Mouse (Mus musculus) MEL (cell line): Measurements from ENCODE around the gene Scin. TPM values are rescaled to one million over a fixed set of nuclear protein-coding genes. Genes with fewer than 3 reads are reported as not detected.
"Not testable (repeated sequence)": the region's sequence is repeated elsewhere in the genome, so short reads cannot be mapped to it uniquely, and the experiment has no call there.

Experiments used
- DNase-seq: peaks from one replicate; pipeline ENCODE4 v3.0.0; 2011; ENCODE audit warnings: low read depth, low spot score
- H3K27ac ChIP-seq: 2 replicates; pipeline ENCODE4 v1.5.1; 2012; ENCODE audit warnings: low read depth, mild to moderate bottlenecking, control low read depth, low read length, moderate library complexity; ENCODE audit not compliant: control insufficient read depth
- H3K27me3 ChIP-seq, 2 experiments: fragments of 150-350 bp in 1 of 2; sonication (generic) in 1 of 2; 2 replicates each; pipeline ENCODE4 v1.6.1; 2012; ENCODE audit warnings: low read length in 2 of 2, mild to moderate bottlenecking in 2 of 2, improper control_type of control experiment in 1 of 2, moderate library complexity in 1 of 2; ENCODE audit not compliant: insufficient read depth in 2 of 2, control insufficient read depth in 1 of 2
- H3K36me3 ChIP-seq, 2 experiments: 2 replicates each; pipeline ENCODE4 v1.6.1; 2012 to 2014; ENCODE audit warnings: low read length in 2 of 2, improper control_type of control experiment in 1 of 2, inconsistent platforms in 1 of 2, mild to moderate bottlenecking in 1 of 2; ENCODE audit not compliant: insufficient read depth in 2 of 2, control insufficient read depth in 1 of 2
- H3K4me1 ChIP-seq, 2 experiments: fragments of 150-350 bp in 1 of 2; sonication (generic) in 1 of 2; 2 replicates each; pipeline ENCODE4 v1.6.1; 2012; ENCODE audit warnings: low read length in 2 of 2, improper control_type of control experiment in 1 of 2, mild to moderate bottlenecking in 1 of 2; ENCODE audit not compliant: insufficient read depth in 2 of 2, control insufficient read depth in 1 of 2
- H3K4me3 ChIP-seq, 2 experiments: fragments of 150-350 bp in 1 of 2; sonication (generic) in 1 of 2; 2 replicates each; pipeline ENCODE4 v1.5.1; 2012; ENCODE audit warnings: low read depth in 2 of 2, low read length in 2 of 2, mild to moderate bottlenecking in 2 of 2, moderate library complexity in 2 of 2, control low read depth in 1 of 2, improper control_type of control experiment in 1 of 2; ENCODE audit not compliant: control insufficient read depth in 1 of 2, insufficient read depth in 1 of 2
- H3K79me2 ChIP-seq: 2 replicates; pipeline ENCODE4 v1.6.1; 2012; ENCODE audit warnings: mild to moderate bottlenecking, low read length, moderate library complexity; ENCODE audit not compliant: control insufficient read depth, poor library complexity, insufficient read depth
- H3K9ac ChIP-seq: 2 replicates; pipeline ENCODE4 v1.6.1; 2012; ENCODE audit warnings: low read depth, mild to moderate bottlenecking, control low read depth, low read length, moderate library complexity; ENCODE audit not compliant: control insufficient read depth, poor library complexity, severe bottlenecking
- H3K9me3 ChIP-seq: fragments of 150-350 bp; sonication (generic); replicated peaks from 2 replicates; pipeline ENCODE4 v1.6.1; 2012; ENCODE audit warnings: mild to moderate bottlenecking, low read length, improper control_type of control experiment, moderate library complexity; ENCODE audit not compliant: insufficient read depth
- BHLHE40 ChIP-seq: IDR thresholded peaks from 2 replicates; pipeline ENCODE4 v1.6.1; 2012; ENCODE audit warnings: low read depth, mild to moderate bottlenecking, inconsistent platforms, low read length, improper control_type of control experiment, borderline replicate concordance
- CTCF ChIP-seq, 3 experiments: IDR thresholded peaks in 2 of 3; conservative IDR thresholded peaks in 1 of 3; 2 replicates each; pipeline ENCODE4 v1.5.1; 2011 to 2012; ENCODE audit warnings: low read length in 3 of 3, low read depth in 2 of 3, mild to moderate bottlenecking in 2 of 3, improper control_type of control experiment in 1 of 3, inconsistent platforms in 1 of 3, mixed read lengths in 1 of 3, moderate library complexity in 1 of 3; ENCODE audit not compliant: control insufficient read depth in 1 of 3, insufficient read depth in 1 of 3, poor library complexity in 1 of 3, severe bottlenecking in 1 of 3
- E2F4 ChIP-seq: IDR thresholded peaks from 2 replicates; pipeline ENCODE4 v1.6.1; 2011; ENCODE audit warnings: low read depth, low read length, improper control_type of control experiment, borderline replicate concordance
- ETS1 ChIP-seq: IDR thresholded peaks from 2 replicates; pipeline ENCODE4 v1.6.1; 2012; ENCODE audit warnings: low read depth, mild to moderate bottlenecking, inconsistent platforms, low read length, improper control_type of control experiment, moderate library complexity
- JUND ChIP-seq: IDR thresholded peaks from 2 replicates; pipeline ENCODE4 v1.6.1; 2011; ENCODE audit warnings: low read depth, mild to moderate bottlenecking, improper control_type of control experiment, low read length
- MAFK ChIP-seq: IDR thresholded peaks from 2 replicates; pipeline ENCODE4 v1.6.1; 2011; ENCODE audit warnings: low read depth, mild to moderate bottlenecking, low read length, improper control_type of control experiment, borderline replicate concordance
- MAX ChIP-seq: IDR thresholded peaks from 2 replicates; pipeline ENCODE4 v1.6.1; 2011; ENCODE audit warnings: low read length, improper control_type of control experiment
- MEF2A ChIP-seq: IDR thresholded peaks from 2 replicates; pipeline ENCODE4 v1.6.1; 2014; ENCODE audit warnings: low read depth, mild to moderate bottlenecking, inconsistent platforms, low read length, improper control_type of control experiment; ENCODE audit not compliant: poor library complexity, insufficient replicate concordance, severe bottlenecking; ENCODE audit errors: extremely low read depth
- MXI1 ChIP-seq: IDR thresholded peaks from 2 replicates; pipeline ENCODE4 v1.6.1; 2011; ENCODE audit warnings: mild to moderate bottlenecking, low read depth, low read length, improper control_type of control experiment
- MYB ChIP-seq: IDR thresholded peaks from 2 replicates; pipeline ENCODE4 v1.6.1; 2011; ENCODE audit warnings: mild to moderate bottlenecking, low read depth, low read length, improper control_type of control experiment
- MYC ChIP-seq: IDR thresholded peaks from 2 replicates; pipeline ENCODE4 v1.6.1; 2011; ENCODE audit warnings: low read depth, mild to moderate bottlenecking, low read length, improper control_type of control experiment, moderate library complexity
- NELFE ChIP-seq: IDR thresholded peaks from 2 replicates; pipeline ENCODE4 v1.6.1; 2011; ENCODE audit warnings: low read depth, low read length, improper control_type of control experiment
- NRF1 ChIP-seq: IDR thresholded peaks from 2 replicates; pipeline ENCODE4 v1.6.1; 2014; ENCODE audit warnings: low read depth, mild to moderate bottlenecking, inconsistent platforms, low read length, improper control_type of control experiment, moderate library complexity; ENCODE audit not compliant: poor library complexity, insufficient read depth, severe bottlenecking
- POLR2A ChIP-seq, 2 experiments: IDR thresholded peaks; 2 replicates each; pipeline ENCODE4 v1.6.1; 2011 to 2012; ENCODE audit warnings: low read length in 2 of 2, mild to moderate bottlenecking in 2 of 2, control low read depth in 1 of 2, improper control_type of control experiment in 1 of 2, low read depth in 1 of 2, moderate library complexity in 1 of 2; ENCODE audit not compliant: control insufficient read depth in 1 of 2, insufficient read depth in 1 of 2, poor library complexity in 1 of 2
- POLR2AphosphoS5 ChIP-seq: IDR thresholded peaks from 2 replicates; pipeline ENCODE4 v1.6.1; 2012; ENCODE audit warnings: low read depth, borderline replicate concordance, mild to moderate bottlenecking, inconsistent platforms, low read length, moderate library complexity, mixed read lengths
- RAD21 ChIP-seq: IDR thresholded peaks from 2 replicates; pipeline ENCODE4 v1.6.1; 2011; ENCODE audit warnings: mild to moderate bottlenecking, low read depth, low read length, improper control_type of control experiment
- RCOR1 ChIP-seq: IDR thresholded peaks from 2 replicates; pipeline ENCODE4 v1.6.1; 2012; ENCODE audit warnings: low read depth, mild to moderate bottlenecking, inconsistent platforms, low read length, improper control_type of control experiment
- SIN3A ChIP-seq: IDR thresholded peaks from 2 replicates; pipeline ENCODE4 v1.6.1; 2012; ENCODE audit warnings: low read length, improper control_type of control experiment, inconsistent platforms
- SMC3 ChIP-seq: IDR thresholded peaks from 2 replicates; pipeline ENCODE4 v1.6.1; 2011; ENCODE audit warnings: low read depth, low read length, improper control_type of control experiment
- TAL1 ChIP-seq: IDR thresholded peaks from 2 replicates; pipeline ENCODE4 v1.6.1; 2012; ENCODE audit warnings: mild to moderate bottlenecking, inconsistent platforms, low read length, moderate library complexity, mixed read lengths
- TCF12 ChIP-seq: IDR thresholded peaks from 2 replicates; pipeline ENCODE4 v1.6.1; 2014; ENCODE audit warnings: low read depth, mild to moderate bottlenecking, inconsistent platforms, low read length, improper control_type of control experiment, moderate library complexity
- UBTF ChIP-seq: IDR thresholded peaks from 2 replicates; pipeline ENCODE4 v1.6.1; 2012; ENCODE audit warnings: low read depth, mild to moderate bottlenecking, inconsistent platforms, low read length, improper control_type of control experiment, moderate library complexity, borderline replicate concordance; ENCODE audit not compliant: insufficient read depth
- USF2 ChIP-seq, 2 experiments: IDR thresholded peaks; 2 replicates each; pipeline ENCODE4 v1.6.1; 2011 to 2012; ENCODE audit warnings: improper control_type of control experiment in 2 of 2, low read length in 2 of 2, borderline replicate concordance in 1 of 2, inconsistent platforms in 1 of 2, low read depth in 1 of 2, mild to moderate bottlenecking in 1 of 2; ENCODE audit not compliant: insufficient read depth in 1 of 2
- ZKSCAN1 ChIP-seq: IDR thresholded peaks from 2 replicates; pipeline ENCODE4 v1.6.1; 2012; ENCODE audit warnings: low read depth, mild to moderate bottlenecking, inconsistent platforms, low read length, improper control_type of control experiment, moderate library complexity
- ZMIZ1 ChIP-seq: IDR thresholded peaks from 2 replicates; pipeline ENCODE4 v1.6.1; 2012; ENCODE audit warnings: low read depth, mild to moderate bottlenecking, inconsistent platforms, low read length, improper control_type of control experiment, moderate library complexity
- ZNF384 ChIP-seq: IDR thresholded peaks from 2 replicates; pipeline ENCODE4 v1.6.1; 2012; ENCODE audit warnings: low read depth, mild to moderate bottlenecking, inconsistent platforms, low read length, improper control_type of control experiment
- polyA plus RNA-seq, 2 experiments: library from polyadenylated mRNA; stranded (reverse) in 1 of 2; unstranded in 1 of 2; fragments of >175 nt in 1 of 2; fragments of >200 nt in 1 of 2; gene quantifications; 2 replicates each; pipeline versions ENCODE4 v1.2.1 to v1.2.4; 2012; ENCODE audit warnings: low replicate concordance in 2 of 2, low read depth in 1 of 2; ENCODE audit not compliant: insufficient read length in 2 of 2, insufficient read depth in 1 of 2, missing spikeins in 1 of 2
- total RNA-seq: library from RNA; depleted of rRNA; stranded (reverse); fragments of 300-350 nt; gene quantifications from 2 replicates; pipeline ENCODE4 v1.2.3, GENCODE M21; 2012

Scin gene
- total and polyA plus RNA-seq, 3 experiments, result 0.03 to 0.04 TPM; not detected in 1

DNA sequence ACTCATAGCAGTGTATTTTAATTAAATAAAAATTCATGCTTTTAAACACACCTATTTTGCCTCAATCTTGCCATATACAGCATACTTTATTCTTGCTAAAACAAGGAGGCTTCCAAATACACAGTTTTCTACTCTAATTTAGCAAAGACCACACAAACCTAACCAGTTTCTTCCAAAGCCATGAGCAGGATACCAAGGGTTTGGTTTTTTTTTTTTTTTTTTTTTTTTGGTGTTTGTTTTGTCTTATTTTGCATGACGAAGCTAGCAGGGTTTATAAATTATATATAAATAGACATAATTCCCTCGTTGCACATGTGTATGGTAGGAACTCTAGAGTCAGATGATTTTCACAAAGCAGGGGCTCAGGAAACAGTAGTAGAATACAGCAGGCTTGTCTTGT, 42.1 kb upstream of the Scin start:
- H3K4me3 ChIP-seq, result no peak overlapping the region
- no peaks in the 10 kb centered on the region for H3K27me3 ChIP-seq
- H3K4me1 ChIP-seq, result peaks cover 0 to 8% of the 10 kb centered on the region in 2 experiments; a peak in 3 of 4 replicates
- no peaks in the 10 kb centered on the region for H3K9me3 ChIP-seq
- DNase-seq, result no peak
- H3K9ac ChIP-seq, result no peak overlapping the region
- TF ChIP-seq ZNF384, result peak; percentile 79
- TF ChIP-seq NELFE, result no peak
- no peaks in the 10 kb centered on the region for H3K79me2 ChIP-seq
- H3K27ac ChIP-seq, result no peak overlapping the region
- H3K36me3 ChIP-seq, result peaks cover 0 to 2% of the 10 kb centered on the region in 2 experiments; a peak in 1 of 4 replicates

DNA sequence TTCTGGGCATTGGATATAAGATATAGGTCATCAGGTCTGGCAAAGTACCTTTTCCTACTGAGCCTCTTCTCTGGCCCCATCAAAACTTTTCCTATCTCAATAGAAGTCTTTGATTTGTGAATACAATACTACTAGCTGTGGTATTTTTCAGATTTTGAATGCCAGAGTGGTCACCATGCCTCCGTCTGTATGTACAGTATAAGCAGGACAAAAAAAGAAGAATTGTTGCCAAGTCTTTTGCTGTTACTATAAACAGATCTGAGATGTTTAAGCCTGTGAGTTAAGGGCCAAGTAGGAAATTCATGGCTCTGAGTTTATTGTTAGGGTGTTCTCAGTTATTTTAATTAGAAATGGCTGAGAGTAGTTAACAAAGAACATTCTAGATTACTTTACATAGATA, 41.1 kb upstream of the Scin start:
- not testable (repeated sequence) for DNase-seq, H3K27me3 ChIP-seq, H3K4me1 ChIP-seq, H3K4me3 ChIP-seq, H3K27ac ChIP-seq, H3K79me2 ChIP-seq, H3K9ac ChIP-seq, H3K36me3 ChIP-seq, H3K9me3 ChIP-seq

DNA sequence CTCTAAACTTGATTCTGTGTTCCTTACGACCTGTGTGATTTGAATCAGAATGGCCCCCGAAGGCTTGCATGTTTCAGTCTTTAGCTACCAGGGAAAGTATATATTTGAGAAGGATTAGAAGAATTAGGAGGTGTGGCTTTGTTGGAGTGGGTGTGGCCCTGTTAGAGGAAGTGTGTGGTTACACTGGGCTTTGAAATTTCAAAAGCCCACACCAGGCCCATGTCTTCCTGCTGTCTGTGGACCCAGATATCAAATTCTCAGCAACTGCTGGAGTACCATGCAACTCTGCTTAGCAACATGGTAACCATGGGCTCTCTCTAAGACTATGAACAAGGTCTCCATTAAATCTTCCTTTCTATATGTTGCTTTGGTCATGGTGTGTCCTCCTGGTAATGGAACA, 37.6 kb upstream of the Scin start:
- Histone ChIP-seq H3K4me3 (no peak overlapping the region), H3K27me3 (no peaks in the 10 kb centered on the region), H3K27ac (no peak overlapping the region), H3K4me1 (peaks cover 2 to 12% of the 10 kb centered on the region in 2 experiments), H3K9me3 (no peaks in the 10 kb centered on the region), H3K9ac (no peak overlapping the region), H3K36me3 (peaks cover 0 to 11% of the 10 kb centered on the region in 2 experiments; a peak in 2 of 4 replicates), H3K79me2 (no peaks in the 10 kb centered on the region)
- peak; percentile 81 for DNase-seq
- no peak for TF ChIP-seq SMC3
- TF ChIP-seq ZNF384, result no peak
- no peak for TF ChIP-seq MAFK
- TF ChIP-seq ZKSCAN1, result no peak
- TF ChIP-seq POLR2AphosphoS5, result no peak
- no peak for TF ChIP-seq BHLHE40
- TF ChIP-seq RCOR1, result no peak
- 0 out of 2 replicates have a peak, but pooled peaks have one; percentile 13 for TF ChIP-seq MAX
- peak; percentile 20; the same call in 1 of the 2 replicates for TF ChIP-seq MYC
- no peak for TF ChIP-seq NRF1
- no peak for TF ChIP-seq MEF2A
- TF ChIP-seq TAL1, result 0 out of 2 replicates have a peak, but pooled peaks have one; percentile 27
- no peak for TF ChIP-seq MYB
- no peak for TF ChIP-seq ETS1
- TF ChIP-seq POLR2A (IDR thresholded peaks at IDR 0.05; ENCODE audit: control insufficient read depth in 1 of 2, insufficient read depth in 1 of 2, low read depth in 1 of 2, low read length in 2 of 2, poor library complexity in 1 of 2), result no peak
- TF ChIP-seq MXI1, result no peak
- TF ChIP-seq JUND, result no peak
- TF ChIP-seq E2F4, result no peak
- 0 out of 2 replicates have a peak, but pooled peaks have one; percentile 24 for TF ChIP-seq SIN3A
- no peak for TF ChIP-seq ZMIZ1
- no peak for TF ChIP-seq USF2 (IDR thresholded peaks at IDR 0.05; ENCODE audit: borderline replicate concordance in 1 of 2, insufficient read depth in 1 of 2, low read depth in 1 of 2, low read length in 2 of 2)
- TF ChIP-seq UBTF, result no peak
- TF ChIP-seq CTCF (IDR thresholded peaks at IDR 0.05 in 2 of 3, conservative IDR thresholded peaks at IDR 0.05 in 1 of 3; ENCODE audit: control insufficient read depth in 1 of 3, insufficient read depth in 1 of 3, low read depth in 2 of 3, low read length in 3 of 3, poor library complexity in 1 of 3, severe bottlenecking in 1 of 3), result no peak
- TF ChIP-seq RAD21, result no peak
- peak; percentile 26; the same call in 1 of the 2 replicates for TF ChIP-seq TCF12
